8 mouse cellular contexts compared by ENCODE assay signal in the genomic region with DNA sequence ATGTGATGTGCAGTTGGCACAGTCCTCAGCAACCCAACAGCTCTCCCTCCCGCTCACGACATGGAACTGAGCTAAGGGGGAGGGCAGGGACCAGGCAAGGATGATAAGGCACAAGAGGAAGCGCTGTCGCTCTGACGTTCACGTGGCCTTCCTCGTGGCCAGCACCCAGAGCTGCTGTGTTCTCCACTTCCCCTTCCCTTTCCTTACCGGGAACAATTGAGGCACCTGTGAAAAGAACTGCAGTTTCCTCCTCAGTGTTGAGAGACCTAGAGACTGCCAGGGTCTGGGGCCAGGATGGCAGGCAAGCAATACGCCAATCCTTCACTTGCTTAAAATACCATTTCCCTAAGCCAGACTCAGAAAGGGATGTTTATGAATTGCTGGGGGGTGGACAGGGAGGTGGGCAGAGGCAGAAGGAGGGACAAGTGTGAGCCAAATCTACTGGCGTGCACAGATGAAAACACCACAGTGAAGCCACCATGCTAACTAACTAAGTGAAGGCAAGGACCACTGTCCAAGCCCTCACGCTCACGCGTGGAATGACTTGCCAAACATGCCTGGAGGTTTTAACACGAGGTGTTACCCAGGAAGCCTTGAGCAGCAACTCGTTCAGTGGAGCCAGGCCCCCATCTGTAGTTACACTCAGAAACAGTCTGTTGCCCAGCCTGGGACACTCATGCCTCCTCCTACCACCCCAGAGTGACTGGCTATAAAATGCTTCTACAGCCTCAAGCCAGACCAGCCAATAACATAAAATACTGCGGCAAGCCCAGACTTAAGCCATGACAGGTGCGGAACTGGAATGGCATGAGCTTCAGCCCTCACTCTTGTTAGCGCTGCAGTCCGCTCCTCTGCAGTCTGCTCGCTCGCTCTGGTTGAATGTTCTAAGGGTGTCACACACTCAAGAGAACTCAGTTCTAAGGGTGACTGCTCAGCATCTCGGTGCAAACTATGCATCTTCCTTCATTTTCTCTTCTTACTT. TPM values are rescaled to one million over a fixed set of nuclear protein-coding genes. Genes with fewer than 3 reads are reported as not detected.
DNase-seq lines count a peak whose midpoint lies in the region; ATAC-seq lines count a peak whose summit lies in the region.

No protein-coding gene starts in this region.

- H3K4me3 ChIP-seq in embryonic facial prominence, embryonic 14.5 days (ENCODE audit: low read depth, low read length) = no peak overlapping the region
- H3K4me3 ChIP-seq in heart, embryonic 15.5 days = no peak overlapping the region

- WGBS in embryonic facial prominence, embryonic 14.5 days = 69% methylated on average over 22 of the region's 22 CpGs
- WGBS in heart, embryonic 15.5 days = 45% methylated on average over 22 of the region's 22 CpGs

- peak; percentile 66 for ATAC-seq in embryonic facial prominence, embryonic 14.5 days (ENCODE audit: low read depth)
- peak; percentile 82 for ATAC-seq in heart, embryonic 15.5 days (replicated peaks; ENCODE audit: insufficient number of reproducible peaks, insufficient read depth, low FRiP score, low read depth)
- ATAC-seq in erythroblast, adult 5-6 weeks (replicated peaks; ENCODE audit: low FRiP score, poor library complexity, severe bottlenecking) = no peak

- H3K4me2 ChIP-seq in embryonic facial prominence, embryonic 14.5 days (ENCODE audit: low read depth, low read length) = no peak overlapping the region
- H3K4me2 ChIP-seq in heart, embryonic 15.5 days = peak overlapping the region; percentile 21; the same call in 1 of the 2 replicates

- DNase-seq in right cerebral cortex, adult 18-20 months = peak; percentile 77
- no peak for DNase-seq in right cerebral cortex, postnatal 4 days
- DNase-seq in embryonic facial prominence, embryonic 14.5 days (ENCODE audit: low spot score) = peak; percentile 70
- DNase-seq in left cerebral cortex, adult 9 months (ENCODE audit: low spot score in 2 of 2) = peak; percentile 38 to 73
- DNase-seq in lung, postnatal 4 days = peak; percentile 70 to 78
- DNase-seq in MN1 (ENCODE audit: low spot score) = no peak

- no peaks in the 10 kb centered on the region for H3K27me3 ChIP-seq in embryonic facial prominence, embryonic 14.5 days (replicated peaks; ENCODE audit: control insufficient read depth, insufficient read depth, low read length)
- no peaks in the 10 kb centered on the region for H3K27me3 ChIP-seq in heart, embryonic 15.5 days

- 0 out of 2 replicates have a peak overlapping the region, but pooled peaks have one; percentile 12 for H3K27ac ChIP-seq in embryonic facial prominence, embryonic 14.5 days (replicated peaks; ENCODE audit: low read depth, low read length)
- H3K27ac ChIP-seq in heart, embryonic 15.5 days = peak overlapping the region; percentile 81

- peaks cover 9% of the 10 kb centered on the region for H3K4me1 ChIP-seq in embryonic facial prominence, embryonic 14.5 days (ENCODE audit: control insufficient read depth, insufficient read depth, low read length)
- H3K4me1 ChIP-seq in heart, embryonic 15.5 days (replicated peaks) = peaks cover 30% of the 10 kb centered on the region

- no peaks in the 10 kb centered on the region for H3K9me3 ChIP-seq in embryonic facial prominence, embryonic 14.5 days (ENCODE audit: control insufficient read depth, low read length)
- no peaks in the 10 kb centered on the region for H3K9me3 ChIP-seq in heart, embryonic 15.5 days (replicated peaks)

- H3K9ac ChIP-seq in embryonic facial prominence, embryonic 14.5 days (ENCODE audit: low read depth, low read length) = no peak overlapping the region
- H3K9ac ChIP-seq in heart, embryonic 15.5 days = no peak overlapping the region

- peaks cover 6% of the 10 kb centered on the region; the same call in 1 of the 2 replicates for H3K36me3 ChIP-seq in embryonic facial prominence, embryonic 14.5 days (ENCODE audit: control insufficient read depth, insufficient read depth, low read length)
- H3K36me3 ChIP-seq in heart, embryonic 15.5 days = peaks cover under 1% of the 10 kb centered on the region; the same call in 1 of the 2 replicates

RNA-seq across cellular contexts. Expression of gene Jam3, which starts 45.4 kb away (rescaled TPM):
- 121 and 122 TPM in 2 replicates for polyA plus RNA-seq in embryonic facial prominence, embryonic 14.5 days (2014; fragmentation: Nextera tagmentation; extraction: Ambion mirVana)
- 41.9 and 44.6 TPM in 2 replicates for polyA plus RNA-seq in heart, embryonic 15.5 days (2015; fragmentation: Nextera tagmentation; extraction: Ambion mirVana)
- total RNA-seq in erythroblast, adult 5-6 weeks (2015; ENCODE audit: low replicate concordance) = not detected in 2 replicates
- total RNA-seq in erythroblast, adult 5-6 weeks (2017; ENCODE audit: low replicate concordance) = 0.60 TPM in 1 of 2 replicates, not detected in the other

Comparison
In these comparisons a context has a peak if more than half of its experiments do, and no peak if none do; other contexts are left out.
1. DNase-seq: peak in right cerebral cortex, adult 18-20 months (single experiment), embryonic facial prominence, embryonic 14.5 days (single experiment), left cerebral cortex, adult 9 months (2 of 2) and lung, postnatal 4 days (2 of 2); none in right cerebral cortex, postnatal 4 days (single experiment) and MN1 (single experiment).